ENCODE assay signal across 9 mouse cellular contexts in the genomic region with DNA sequence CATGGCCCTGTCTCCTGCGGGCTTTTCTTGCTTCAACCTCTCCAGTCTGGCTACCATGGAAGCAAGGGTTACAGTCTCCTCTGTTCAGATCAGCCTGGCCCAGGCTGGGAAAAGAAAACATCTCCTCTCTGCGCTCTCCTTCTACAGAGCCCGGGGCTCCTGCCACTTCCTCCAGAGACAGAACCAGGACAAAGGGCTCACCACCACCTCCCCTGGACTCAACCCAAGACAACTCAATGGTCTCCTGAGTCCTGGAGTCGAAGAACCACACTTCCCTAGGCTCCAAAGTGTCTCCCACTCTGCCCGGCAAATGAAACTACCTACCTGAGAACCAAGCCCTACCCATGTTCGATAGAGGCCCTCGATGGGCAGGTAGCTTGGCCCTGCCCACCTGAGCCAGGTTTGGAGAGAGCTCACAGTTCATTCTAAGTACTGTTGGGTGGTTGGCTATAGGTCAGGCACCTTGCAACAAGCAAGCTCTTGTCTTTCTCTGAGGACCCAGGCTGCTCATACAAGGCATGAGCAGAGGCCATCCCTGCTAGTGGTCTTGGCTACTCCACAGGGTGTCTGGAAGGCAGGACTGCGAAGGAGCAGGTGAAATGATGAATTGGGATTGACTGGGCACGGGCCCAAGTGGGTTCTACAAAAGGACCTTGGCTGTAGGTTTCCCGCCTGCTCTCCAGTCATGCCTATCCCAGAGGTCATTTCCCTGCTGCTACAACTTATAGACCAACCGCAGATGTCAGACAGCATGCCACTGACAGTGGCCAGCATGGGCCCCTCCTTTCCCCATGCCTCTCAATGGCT. TPM values are rescaled to one million over a fixed set of nuclear protein-coding genes. Genes with fewer than 3 reads are reported as not detected.
DNase-seq lines count a peak whose midpoint lies in the region; ATAC-seq lines count a peak whose summit lies in the region.
"Had no signal": no experiment of that assay in that cellular context is flagged by ENCODE, and none has a peak within 500 bp of the region (broad histone marks: within the 10 kb centered on the region; RNA-seq: fewer than 3 reads in every experiment).

No protein-coding gene starts in this region.

- WGBS in liver, embryonic 11.5 days, result 66% methylated on average over 11 of the region's 11 CpGs
- 64% methylated on average over 11 of the region's 11 CpGs for WGBS in intestine, embryonic 15.5 days
- 63% methylated on average over 11 of the region's 11 CpGs for WGBS in neural tube, embryonic 14.5 days

- H3K36me3 ChIP-seq in liver, embryonic 11.5 days (ENCODE audit: control insufficient read depth, insufficient read depth, low read length), result no peaks in the 10 kb centered on the region; the same call in 1 of the 2 replicates
- H3K36me3 ChIP-seq in intestine, embryonic 15.5 days, result no peaks in the 10 kb centered on the region
- no peaks in the 10 kb centered on the region for H3K36me3 ChIP-seq in neural tube, embryonic 14.5 days (ENCODE audit: control insufficient read depth, insufficient read depth, low read length)

- peaks cover 65% of the 10 kb centered on the region for H3K4me1 ChIP-seq in liver, embryonic 11.5 days (replicated peaks; ENCODE audit: control insufficient read depth, insufficient read depth, low read length)
- peaks cover 37% of the 10 kb centered on the region for H3K4me1 ChIP-seq in intestine, embryonic 15.5 days (replicated peaks)
- peaks cover 42% of the 10 kb centered on the region for H3K4me1 ChIP-seq in neural tube, embryonic 14.5 days (ENCODE audit: control insufficient read depth, insufficient read depth, low read length)

- no peak for DNase-seq in liver, embryonic 11.5 days (ENCODE audit: low spot score)
- DNase-seq in liver, result no peak
- DNase-seq in thymus, postnatal 10 days (ENCODE audit: low spot score in 2 of 2), result no peak
- DNase-seq in Muller cell, postnatal 12 days (ENCODE audit: inconsistent ontology term), result no peak
- DNase-seq: layer of hippocampus, adult 9-11 months; thymus, postnatal 4 days had no signal

- peak overlapping the region; percentile 1; the same call in 1 of the 2 replicates for H3K4me3 ChIP-seq in liver, embryonic 11.5 days (ENCODE audit: low read depth, low read length)
- no peak overlapping the region for H3K4me3 ChIP-seq in intestine, embryonic 15.5 days (replicated peaks)
- H3K4me3 ChIP-seq in neural tube, embryonic 14.5 days (ENCODE audit: low read depth, low read length), result no peak overlapping the region

- peak overlapping the region; percentile 99 for H3K27ac ChIP-seq in liver, embryonic 11.5 days (ENCODE audit: low read depth, low read length)
- H3K27ac ChIP-seq in intestine, embryonic 15.5 days, result peak overlapping the region; percentile 54; the same call in 1 of the 2 replicates
- peak overlapping the region; percentile 73 for H3K27ac ChIP-seq in neural tube, embryonic 14.5 days (ENCODE audit: low read depth, low read length)

- peak overlapping the region; percentile 59 for H3K9ac ChIP-seq in liver, embryonic 11.5 days (ENCODE audit: low read depth, low read length)
- no peak overlapping the region for H3K9ac ChIP-seq in intestine, embryonic 15.5 days
- H3K9ac ChIP-seq in neural tube, embryonic 14.5 days (replicated peaks; ENCODE audit: low read depth, low read length), result no peak overlapping the region

- no peaks in the 10 kb centered on the region for H3K9me3 ChIP-seq in liver, embryonic 11.5 days (ENCODE audit: control insufficient read depth, low read length)
- H3K9me3 ChIP-seq in intestine, embryonic 15.5 days, result no peaks in the 10 kb centered on the region
- H3K9me3 ChIP-seq in neural tube, embryonic 14.5 days (ENCODE audit: control insufficient read depth, low read length), result no peaks in the 10 kb centered on the region

- no peak; the same call in 1 of the 2 replicates for ATAC-seq in liver, embryonic 11.5 days (replicated peaks; ENCODE audit: low FRiP score)
- ATAC-seq in erythroid progenitor cell, adult 5-6 weeks (replicated peaks; ENCODE audit: low FRiP score, poor library complexity, severe bottlenecking), result 0 out of 2 replicates have a peak, but pooled peaks have one; percentile 1
- 0 out of 2 replicates have a peak, but pooled peaks have one; percentile 7 for ATAC-seq in intestine, embryonic 15.5 days
- no peak for ATAC-seq in neural tube, embryonic 14.5 days (ENCODE audit: low read depth)

- peaks cover 30% of the 10 kb centered on the region for H3K27me3 ChIP-seq in liver, embryonic 11.5 days (replicated peaks; ENCODE audit: control insufficient read depth, insufficient read depth, low read length)
- peaks cover 7% of the 10 kb centered on the region; the same call in 1 of the 2 replicates for H3K27me3 ChIP-seq in intestine, embryonic 15.5 days (replicated peaks)
- H3K27me3 ChIP-seq in neural tube, embryonic 14.5 days (ENCODE audit: control insufficient read depth, insufficient read depth, low read length), result peaks cover 4% of the 10 kb centered on the region

- peak overlapping the region; percentile 55 for H3K4me2 ChIP-seq in liver, embryonic 11.5 days
- H3K4me2 ChIP-seq in intestine, embryonic 15.5 days (replicated peaks), result no peak overlapping the region
- no peak overlapping the region for H3K4me2 ChIP-seq in neural tube, embryonic 14.5 days (ENCODE audit: low read depth, low read length)

RNA-seq across cellular contexts. Expression of gene G430095P16Rik, which starts 8.8 kb away (rescaled TPM):
- 11.8 and 12.3 TPM in 2 replicates for polyA plus RNA-seq in liver, embryonic 11.5 days (2014; fragmentation: Nextera tagmentation; extraction: Ambion mirVana)
- 12.2 and 21.6 TPM in 2 replicates for total RNA-seq in erythroid progenitor cell, adult 5-6 weeks (2015; ENCODE audit: low replicate concordance)
- 1.1 and 13.2 TPM in 2 replicates for total RNA-seq in erythroid progenitor cell, adult 5-6 weeks (2017; ENCODE audit: low replicate concordance)
- 3.1 and 3.7 TPM in 2 replicates for polyA plus RNA-seq in intestine, embryonic 15.5 days (2015; fragmentation: Nextera tagmentation; extraction: Ambion mirVana)
- 0.76 and 1.8 TPM in 2 replicates for polyA plus RNA-seq in neural tube, embryonic 14.5 days (2014; fragmentation: Nextera tagmentation; extraction: Ambion mirVana)

RNA-seq across cellular contexts. Expression of gene Lyl1, which starts 30.3 kb away (rescaled TPM):
- polyA plus RNA-seq in liver, embryonic 11.5 days (2014; fragmentation: Nextera tagmentation; extraction: Ambion mirVana), result 67.9 and 68.6 TPM in 2 replicates
- 98.7 and 109 TPM in 2 replicates for total RNA-seq in erythroid progenitor cell, adult 5-6 weeks (2015; ENCODE audit: low replicate concordance)
- 54.7 and 70.5 TPM in 2 replicates for total RNA-seq in erythroid progenitor cell, adult 5-6 weeks (2017; ENCODE audit: low replicate concordance)
- 5.1 and 5.5 TPM in 2 replicates for polyA plus RNA-seq in intestine, embryonic 15.5 days (2015; fragmentation: Nextera tagmentation; extraction: Ambion mirVana)
- 1.3 and 3.6 TPM in 2 replicates for polyA plus RNA-seq in neural tube, embryonic 14.5 days (2014; fragmentation: Nextera tagmentation; extraction: Ambion mirVana)

RNA-seq across cellular contexts. Expression of gene Nacc1, which starts 43.9 kb away (rescaled TPM):
- 23.0 and 25.2 TPM in 2 replicates for polyA plus RNA-seq in liver, embryonic 11.5 days (2014; fragmentation: Nextera tagmentation; extraction: Ambion mirVana)
- total RNA-seq in erythroid progenitor cell, adult 5-6 weeks (2015; ENCODE audit: low replicate concordance), result 24.3 and 25.6 TPM in 2 replicates
- total RNA-seq in erythroid progenitor cell, adult 5-6 weeks (2017; ENCODE audit: low replicate concordance), result 11.8 and 16.9 TPM in 2 replicates
- polyA plus RNA-seq in intestine, embryonic 15.5 days (2015; fragmentation: Nextera tagmentation; extraction: Ambion mirVana), result 14.8 and 17.0 TPM in 2 replicates
- polyA plus RNA-seq in neural tube, embryonic 14.5 days (2014; fragmentation: Nextera tagmentation; extraction: Ambion mirVana), result 15.3 and 16.6 TPM in 2 replicates

RNA-seq across cellular contexts. Expression of gene Trmt1, which starts 45.5 kb away (rescaled TPM):
- 94.1 and 95.6 TPM in 2 replicates for polyA plus RNA-seq in liver, embryonic 11.5 days (2014; fragmentation: Nextera tagmentation; extraction: Ambion mirVana)
- 7.9 and 13.4 TPM in 2 replicates for total RNA-seq in erythroid progenitor cell, adult 5-6 weeks (2015; ENCODE audit: low replicate concordance)
- 18.4 and 23.1 TPM in 2 replicates for total RNA-seq in erythroid progenitor cell, adult 5-6 weeks (2017; ENCODE audit: low replicate concordance)
- 59.9 and 68.3 TPM in 2 replicates for polyA plus RNA-seq in intestine, embryonic 15.5 days (2015; fragmentation: Nextera tagmentation; extraction: Ambion mirVana)
- 59.8 and 70.2 TPM in 2 replicates for polyA plus RNA-seq in neural tube, embryonic 14.5 days (2014; fragmentation: Nextera tagmentation; extraction: Ambion mirVana)

Comparison
In these comparisons a context has a peak if more than half of its experiments do, and no peak if none do; other contexts are left out.
1. ATAC-seq: peak in erythroid progenitor cell, adult 5-6 weeks (single experiment) and intestine, embryonic 15.5 days (single experiment); none in liver, embryonic 11.5 days (single experiment) and neural tube, embryonic 14.5 days (single experiment).
2. RNA of gene Lyl1, which starts 30.3 kb away (polyA plus RNA-seq): 67.9 to 68.6 TPM in liver, embryonic 11.5 days; 5.1 to 5.5 TPM in intestine, embryonic 15.5 days and 1.3 to 3.6 TPM in neural tube, embryonic 14.5 days; every median in the first group is over 10 times any median in the second.
3. Peak in every context shown above with its lines, with median percentiles within 50 percentile points of each other: H3K27ac ChIP-seq.